Mouse (Mus musculus): ENCODE measurements around the gene Samd8.

DNA sequence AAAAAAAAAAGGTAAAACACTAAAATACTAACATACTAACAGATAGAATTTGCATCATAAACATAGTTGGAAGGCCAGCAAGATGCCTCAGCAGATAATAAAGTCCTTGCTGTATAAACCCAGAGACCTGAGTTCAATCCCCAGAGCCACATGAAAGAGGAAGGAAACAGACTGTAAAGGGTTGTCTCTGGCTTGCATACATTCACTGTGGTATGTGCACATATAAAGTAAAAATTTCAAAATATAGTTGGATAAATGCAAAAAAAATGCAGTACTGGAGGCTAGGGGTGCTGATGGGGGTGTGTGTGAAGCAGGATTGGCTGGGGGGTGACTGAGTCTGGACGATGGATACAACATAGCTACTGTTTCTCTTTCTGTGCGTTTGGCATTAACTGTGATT is 44.9 kb upstream of the Samd8 start:
- TF ChIP-seq MAFK (IDR thresholded peaks at IDR 0.05; ENCODE audit: insufficient read depth, low read depth, low read length) (no peak), ZC3H11A (IDR thresholded peaks at IDR 0.05; ENCODE audit: borderline replicate concordance, low read depth, low read length) (no peak), CHD2 (IDR thresholded peaks at IDR 0.05; ENCODE audit: low read depth, low read length) (no peak), HCFC1 (IDR thresholded peaks at IDR 0.05; ENCODE audit: borderline replicate concordance, insufficient read depth, low read length) (no peak)

Data from ES-E14 (cell line).